Mouse (Mus musculus) testis, adult 2 months (tissue): ENCODE data around the gene Adra1d.

Source experiments
- CTCF ChIP-seq: fragments of 200-500 bp; IDR thresholded peaks from 2 replicates; pipeline ENCODE4 v1.5.1; 2012; ENCODE audit warnings: low read depth, mild to moderate bottlenecking, inconsistent platforms, low read length, moderate library complexity; ENCODE audit not compliant: control insufficient read depth, insufficient read depth, insufficient replicate concordance
- POLR2A ChIP-seq: fragments of 200-500 bp; IDR thresholded peaks from 2 replicates; pipeline ENCODE4 v1.6.1; 2012; ENCODE audit warnings: low read depth, mild to moderate bottlenecking, inconsistent platforms, low read length, moderate library complexity; ENCODE audit not compliant: control insufficient read depth

- TF ChIP-seq POLR2A (no peak), CTCF (no peak)
These were observed 30.8 kb downstream of the Adra1d start for GRCm38 (mm10) chr2:131531271-131531670.
